Mouse (Mus musculus) G1E (cell line): ENCODE data around the gene Cbfa2t3.

Experiments
- CTCF ChIP-seq: IDR thresholded peaks from 2 replicates; pipeline ENCODE4 v1.5.1; 2012; ENCODE audit warnings: low read depth, low read length, inconsistent platforms, mixed read lengths
- GATA1 ChIP-seq: IDR thresholded peaks from 2 replicates; pipeline ENCODE4 v1.6.1; 2012; ENCODE audit warnings: borderline replicate concordance, low read length, inconsistent platforms, mixed read lengths
- POLR2AphosphoS5 ChIP-seq: IDR thresholded peaks from 2 replicates; pipeline ENCODE4 v1.6.1; 2012; ENCODE audit warnings: low read depth, low read length, inconsistent platforms; ENCODE audit not compliant: insufficient replicate concordance

DNA sequence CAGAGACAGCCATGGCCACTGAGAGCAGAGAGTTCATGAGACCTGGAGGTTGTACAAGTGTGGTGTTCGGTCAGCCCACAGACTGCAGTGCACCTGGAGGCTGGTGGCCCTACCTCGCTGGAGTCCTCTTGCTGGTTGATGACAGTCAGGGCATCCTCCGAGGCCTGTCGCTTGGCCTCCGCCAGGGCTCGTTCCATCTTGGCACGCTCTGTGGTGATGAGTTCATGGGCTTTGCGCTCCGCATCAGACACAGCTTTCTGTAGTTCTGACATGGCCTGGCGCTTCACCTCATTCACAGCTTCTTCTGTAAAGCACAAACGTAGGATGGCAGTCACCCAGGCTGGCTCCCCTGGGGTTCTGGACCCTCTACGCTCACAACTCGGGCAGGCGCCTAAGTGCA, 65.7 kb downstream of the Cbfa2t3 start:
- no peak for TF ChIP-seq CTCF
- TF ChIP-seq POLR2AphosphoS5 = no peak
- TF ChIP-seq GATA1 = no peak
